In the genomic region with DNA sequence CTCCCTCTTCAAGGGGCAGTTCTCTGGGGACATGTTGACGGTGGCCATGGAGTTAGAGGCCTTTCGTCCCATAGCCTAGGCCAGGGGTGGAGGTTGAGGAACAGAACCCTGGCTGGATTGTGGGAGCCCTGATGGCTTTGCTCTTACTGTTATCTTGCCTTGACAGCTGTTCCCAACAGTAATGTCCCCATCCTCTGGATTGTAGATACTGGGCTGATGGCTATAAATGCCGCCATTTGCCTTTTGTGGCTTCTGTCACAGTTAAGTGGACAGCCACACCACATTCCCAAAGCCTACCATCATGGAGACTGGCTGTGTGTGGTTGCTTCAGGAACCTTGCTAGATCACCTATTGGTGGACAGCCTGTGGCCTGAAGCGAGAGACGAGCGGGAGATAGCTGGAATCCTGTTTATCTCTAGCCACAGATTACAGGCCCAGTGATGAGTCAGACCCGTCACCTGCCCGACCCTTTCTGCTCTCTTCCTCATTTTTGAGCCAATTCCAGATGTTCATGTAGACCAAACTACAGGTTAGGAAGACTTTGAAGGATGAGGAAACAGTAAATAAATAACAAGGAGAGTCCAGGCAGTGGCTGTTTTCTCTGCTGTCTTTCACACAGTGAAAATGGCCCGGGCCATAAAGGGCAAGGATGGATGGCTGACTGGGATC, we compare ENCODE assay signal across 31 mouse cellular contexts. TPM values are rescaled to one million over a fixed set of nuclear protein-coding genes. Genes with fewer than 3 reads are reported as not detected.
DNase-seq lines count a peak whose midpoint lies in the region; ATAC-seq and TF ChIP-seq lines count a peak whose summit lies in the region.
"Had no signal": no experiment of that assay in that cellular context is flagged by ENCODE, and none has a peak within 500 bp of the region (broad histone marks: within the 10 kb centered on the region; RNA-seq: fewer than 3 reads in every experiment).

No protein-coding gene starts in this region.

- TF ChIP-seq POLR2A in kidney, adult 2 months (IDR thresholded peaks at IDR 0.05; ENCODE audit: low read depth, low read length) = no peak

- peak; percentile 90 for ATAC-seq in liver, embryonic 13.5 days (ENCODE audit: low read depth)
- no peak for ATAC-seq in hindbrain, postnatal 0 days
- ATAC-seq: CD4-positive, CD25-positive, alpha-beta regulatory T cell, adult 4 months had no signal

- no peak for TF ChIP-seq CTCF in kidney, adult 2 months (conservative IDR thresholded peaks at IDR 0.05; ENCODE audit: insufficient read depth, insufficient read length, low read depth, low read length)
- no peak for TF ChIP-seq CTCF in hindbrain, postnatal 0 days (IDR thresholded peaks at IDR 0.05; ENCODE audit: low read depth)

- 70% methylated on average over 9 of the region's 9 CpGs for WGBS in kidney, adult 2 months
- WGBS in liver, embryonic 13.5 days (ENCODE audit: insufficient replicate concordance) = 27% methylated on average over 9 of the region's 9 CpGs
- 93% methylated on average over 9 of the region's 9 CpGs for WGBS in hindbrain, postnatal 0 days

- H3K4me3 ChIP-seq in kidney, adult 2 months (ENCODE audit: insufficient read depth, low read depth, low read length) = no peak overlapping the region
- peak overlapping the region; percentile 22 for H3K4me3 ChIP-seq in liver, embryonic 13.5 days (replicated peaks)
- H3K4me3 ChIP-seq in hindbrain, postnatal 0 days (ENCODE audit: low read length) = no peak overlapping the region
- H3K4me3 ChIP-seq: hindbrain, embryonic 13.5 days; limb, embryonic 12.5 days; myocyte had no signal

- peak overlapping the region; percentile 54 for H3K4me2 ChIP-seq in liver, embryonic 13.5 days
- no peak overlapping the region for H3K4me2 ChIP-seq in hindbrain, postnatal 0 days (ENCODE audit: low read depth, low read length)
- H3K4me2 ChIP-seq: heart, embryonic 11.5 days; hindbrain, embryonic 13.5 days; limb, embryonic 12.5 days; lung, embryonic 14.5 days had no signal

- no peaks in the 10 kb centered on the region for H3K9me3 ChIP-seq in liver, embryonic 13.5 days (replicated peaks)
- no peaks in the 10 kb centered on the region for H3K9me3 ChIP-seq in hindbrain, postnatal 0 days (ENCODE audit: low read length)
- H3K9me3 ChIP-seq: hindbrain, embryonic 13.5 days; limb, embryonic 12.5 days had no signal

- no peaks in the 10 kb centered on the region for H3K27me3 ChIP-seq in kidney, adult 2 months (replicated peaks; ENCODE audit: control insufficient read depth, insufficient read depth, low read length)
- H3K27me3 ChIP-seq in liver, embryonic 13.5 days = no peaks in the 10 kb centered on the region
- no peaks in the 10 kb centered on the region for H3K27me3 ChIP-seq in hindbrain, postnatal 0 days (ENCODE audit: insufficient read depth, low read length)
- H3K27me3 ChIP-seq: hindbrain, embryonic 13.5 days; limb, embryonic 12.5 days had no signal

- peaks cover 13% of the 10 kb centered on the region for H3K36me3 ChIP-seq in kidney, adult 2 months (ENCODE audit: control insufficient read depth, insufficient read depth, low read length)
- peaks cover 82% of the 10 kb centered on the region for H3K36me3 ChIP-seq in liver, embryonic 13.5 days
- H3K36me3 ChIP-seq in hindbrain, postnatal 0 days (ENCODE audit: insufficient read depth, low read length) = no peaks in the 10 kb centered on the region
- H3K36me3 ChIP-seq: hindbrain, embryonic 13.5 days; limb, embryonic 12.5 days had no signal

- H3K27ac ChIP-seq in kidney, adult 2 months (ENCODE audit: insufficient read depth, low read depth, low read length) = no peak overlapping the region
- peak overlapping the region; percentile 84 for H3K27ac ChIP-seq in liver, embryonic 13.5 days
- no peak overlapping the region for H3K27ac ChIP-seq in hindbrain, postnatal 0 days
- H3K27ac ChIP-seq: hindbrain, embryonic 13.5 days; limb, embryonic 12.5 days; macrophage had no signal

- peak; percentile 30 for DNase-seq in kidney, adult 2 months
- DNase-seq in kidney, postnatal 10 days = no peak
- peak; percentile 79 for DNase-seq in c-Kit-positive CD71-positive TER-119-positive erythroid progenitor cells, embryonic 14.5 days (ENCODE audit: low spot score)
- DNase-seq in liver, embryonic 13.5 days = peak; percentile 68
- DNase-seq in yolk sac, embryonic 10.5 days (ENCODE audit: low spot score) = peak; percentile 74
- no peak for DNase-seq in hindbrain, postnatal 0 days (ENCODE audit: low spot score)
- no peak for DNase-seq in thymus, postnatal 10 days (ENCODE audit: low spot score in 2 of 2)
- DNase-seq: adrenal gland, postnatal 36 days; cerebellum, postnatal 14 days; embryo, embryonic 11 days; heart, postnatal 14 days; kidney, adult 9 months; kidney, postnatal 36 days; layer of hippocampus, adult 9-11 months; lung, embryonic 14.5 days; midbrain, embryonic 14.5 days; thymus, adult 2 months had no signal

- peak overlapping the region; percentile 37 for H3K9ac ChIP-seq in liver, embryonic 13.5 days
- no peak overlapping the region for H3K9ac ChIP-seq in hindbrain, postnatal 0 days (replicated peaks; ENCODE audit: low read length)
- H3K9ac ChIP-seq: hindbrain, embryonic 13.5 days; limb, embryonic 12.5 days; lung, embryonic 14.5 days had no signal

- H3K4me1 ChIP-seq in kidney, adult 2 months (ENCODE audit: control insufficient read depth, insufficient read depth, low read length) = peaks cover 3% of the 10 kb centered on the region; the same call in 1 of the 2 replicates
- H3K4me1 ChIP-seq in liver, embryonic 13.5 days (replicated peaks) = peaks cover 72% of the 10 kb centered on the region
- no peaks in the 10 kb centered on the region for H3K4me1 ChIP-seq in hindbrain, postnatal 0 days (ENCODE audit: insufficient read depth, low read length)
- H3K4me1 ChIP-seq: hindbrain, embryonic 13.5 days; limb, embryonic 12.5 days had no signal

RNA-seq across cellular contexts. Expression of gene Trim25, which starts 18.5 kb away (rescaled TPM):
- polyA plus RNA-seq in kidney, adult 2 months (2012; rRNA removed) = 27.3 and 35.0 TPM in 2 replicates
- 18.0 and 20.6 TPM in 2 replicates for polyA plus RNA-seq in liver, embryonic 13.5 days (2015; fragmentation: Nextera tagmentation; extraction: Ambion mirVana)
- total RNA-seq in hindbrain, postnatal 0 days (2014; rRNA removed) = 0.97 and 4.6 TPM in 2 replicates
- 5.3 and 6.2 TPM in 2 replicates for polyA plus RNA-seq in hindbrain, postnatal 0 days (2015; fragmentation: Nextera tagmentation; extraction: Ambion mirVana)

RNA-seq across cellular contexts. Expression of gene Coil, which starts 47.6 kb away (rescaled TPM):
- 3.1 and 3.6 TPM in 2 replicates for polyA plus RNA-seq in kidney, adult 2 months (2012; rRNA removed)
- 5.6 and 7.1 TPM in 2 replicates for polyA plus RNA-seq in liver, embryonic 13.5 days (2015; fragmentation: Nextera tagmentation; extraction: Ambion mirVana)
- total RNA-seq in hindbrain, postnatal 0 days (2014; rRNA removed) = 21.7 and 29.0 TPM in 2 replicates
- 22.8 and 24.7 TPM in 2 replicates for polyA plus RNA-seq in hindbrain, postnatal 0 days (2015; fragmentation: Nextera tagmentation; extraction: Ambion mirVana)

RNA-seq across cellular contexts. Expression of gene Dgke, which starts 49.0 kb away (rescaled TPM):
- 2.4 and 2.8 TPM in 2 replicates for polyA plus RNA-seq in kidney, adult 2 months (2012; rRNA removed)
- polyA plus RNA-seq in liver, embryonic 13.5 days (2015; fragmentation: Nextera tagmentation; extraction: Ambion mirVana) = 0.69 and 0.82 TPM in 2 replicates
- total RNA-seq in hindbrain, postnatal 0 days (2014; rRNA removed) = 32.6 and 33.5 TPM in 2 replicates
- 14.6 and 14.7 TPM in 2 replicates for polyA plus RNA-seq in hindbrain, postnatal 0 days (2015; fragmentation: Nextera tagmentation; extraction: Ambion mirVana)

RNA-seq across cellular contexts. Expression of gene Elobl, which starts 50.9 kb away (rescaled TPM):
- 0.92 and 1.5 TPM in 2 replicates for polyA plus RNA-seq in kidney, adult 2 months (2012; rRNA removed)
- polyA plus RNA-seq in liver, embryonic 13.5 days (2015; fragmentation: Nextera tagmentation; extraction: Ambion mirVana) = not detected in 2 replicates
- total RNA-seq in hindbrain, postnatal 0 days (2014; rRNA removed) = not detected in 2 replicates
- not detected in 2 replicates for polyA plus RNA-seq in hindbrain, postnatal 0 days (2015; fragmentation: Nextera tagmentation; extraction: Ambion mirVana)
- total RNA-seq: adrenal gland, postnatal 36 days; gastrocnemius, adult 8-10 months; granulocyte monocyte progenitor cell, adult 5-6 weeks; heart, postnatal 14 days had no signal
- polyA plus RNA-seq: CD4-positive, CD25-positive, alpha-beta regulatory T cell, adult 4 months; embryonic facial prominence, embryonic 14.5 days; forebrain, embryonic 11.5 days; heart, embryonic 11.5 days; hindbrain, embryonic 13.5 days; intestine, embryonic 14.5 days; limb, embryonic 12.5 days; lung, embryonic 14.5 days; macrophage; midbrain, embryonic 14.5 days; neural tube, embryonic 14.5 days; stomach, embryonic 14.5 days had no signal

RNA-seq across cellular contexts. Expression of gene Gm525, which starts 56.0 kb away (rescaled TPM):
- polyA plus RNA-seq in kidney, adult 2 months (2012; rRNA removed) = 0.69 and 1.6 TPM in 2 replicates
- not detected in 2 replicates for polyA plus RNA-seq in liver, embryonic 13.5 days (2015; fragmentation: Nextera tagmentation; extraction: Ambion mirVana)
- total RNA-seq in hindbrain, postnatal 0 days (2014; rRNA removed) = not detected in 2 replicates
- 0.48 and 0.63 TPM in 2 replicates for polyA plus RNA-seq in hindbrain, postnatal 0 days (2015; fragmentation: Nextera tagmentation; extraction: Ambion mirVana)
- total RNA-seq: adrenal gland, postnatal 36 days; gastrocnemius, adult 8-10 months; granulocyte monocyte progenitor cell, adult 5-6 weeks; heart, postnatal 14 days had no signal
- polyA plus RNA-seq: CD4-positive, CD25-positive, alpha-beta regulatory T cell, adult 4 months; forebrain, embryonic 11.5 days; heart, embryonic 11.5 days; hindbrain, embryonic 13.5 days; lung, embryonic 14.5 days; macrophage; midbrain, embryonic 14.5 days; myocyte; neural tube, embryonic 14.5 days; small intestine, adult 2 months had no signal

Comparison
In these comparisons a context has a peak if more than half of its experiments do, and no peak if none do; other contexts are left out.
1. DNase-seq: peak in kidney, adult 2 months (single experiment), c-Kit-positive CD71-positive TER-119-positive erythroid progenitor cells, embryonic 14.5 days (single experiment), liver, embryonic 13.5 days (single experiment) and yolk sac, embryonic 10.5 days (single experiment); none in kidney, postnatal 10 days (single experiment), hindbrain, postnatal 0 days (single experiment) and thymus, postnatal 10 days (0 of 2).